In the genomic region with DNA sequence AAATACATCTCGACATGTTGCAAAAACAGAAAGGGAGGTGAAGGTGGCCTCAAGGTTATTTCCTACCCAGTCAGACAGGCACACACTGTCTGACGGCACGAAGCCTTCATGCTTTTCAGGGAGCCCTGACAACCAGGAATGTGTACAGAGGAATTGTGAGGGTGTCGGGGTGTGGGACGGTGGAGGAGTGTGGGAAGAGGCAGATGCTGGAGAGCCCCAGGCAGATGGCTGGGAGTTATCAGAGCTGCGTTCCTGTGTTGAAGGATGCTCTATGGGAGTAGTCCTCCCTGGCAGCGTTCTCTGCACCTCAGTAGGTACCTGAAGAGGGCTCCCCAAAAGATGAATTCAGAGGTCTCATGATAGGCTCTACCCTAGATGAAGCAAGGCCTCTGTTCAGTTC, we compare ENCODE assay signal across 13 mouse cellular contexts. TPM values are rescaled to one million over a fixed set of nuclear protein-coding genes. Genes with fewer than 3 reads are reported as not detected.
DNase-seq lines count a peak whose midpoint lies in the region; ATAC-seq lines count a peak whose summit lies in the region.
"Had no signal": no experiment of that assay in that cellular context is flagged by ENCODE, and none has a peak within 500 bp of the region (broad histone marks: within the 10 kb centered on the region; RNA-seq: fewer than 3 reads in every experiment).

No protein-coding gene starts in this region.

- H3K9me3 ChIP-seq in intestine, embryonic 15.5 days, result no peaks in the 10 kb centered on the region
- H3K9me3 ChIP-seq: kidney, embryonic 15.5 days had no signal

- H3K27me3 ChIP-seq in intestine, embryonic 15.5 days (replicated peaks), result no peaks in the 10 kb centered on the region
- H3K27me3 ChIP-seq: kidney, embryonic 15.5 days had no signal

- H3K27ac ChIP-seq in intestine, embryonic 15.5 days, result no peak overlapping the region

- H3K4me2 ChIP-seq in intestine, embryonic 15.5 days (replicated peaks), result no peak overlapping the region
- H3K4me2 ChIP-seq: kidney, embryonic 15.5 days had no signal

- peaks cover 14% of the 10 kb centered on the region for H3K4me1 ChIP-seq in intestine, embryonic 15.5 days (replicated peaks)

- peak; percentile 85 for ATAC-seq in frontal cortex, adult (ENCODE audit: low TSS enrichment)
- ATAC-seq in intestine, embryonic 15.5 days, result no peak
- ATAC-seq: forebrain, postnatal 0 days had no signal

- DNase-seq in frontal cortex, postnatal 14 days (ENCODE audit: low spot score in 2 of 2), result no peak
- peak; percentile 45 to 74 for DNase-seq in left cerebral cortex, adult 8-10 months (ENCODE audit: low spot score in 2 of 2)
- DNase-seq in left cerebral cortex, postnatal 4 days, result no peak
- DNase-seq in brain, adult 2 months (ENCODE audit: low read depth, low spot score), result peak; percentile 76
- peak; percentile 77 to 79 for DNase-seq in layer of hippocampus, adult 8-10 months (ENCODE audit: low spot score in 2 of 2)
- no peak for DNase-seq in lung, postnatal 10 days
- DNase-seq: adrenal gland, adult 8-10 months; forebrain, postnatal 0 days; heart, adult 11 months; thymus, adult 2 months had no signal

- H3K4me3 ChIP-seq in intestine, embryonic 15.5 days (replicated peaks), result no peak overlapping the region
- H3K4me3 ChIP-seq: kidney, embryonic 15.5 days had no signal

- no peaks in the 10 kb centered on the region for H3K36me3 ChIP-seq in intestine, embryonic 15.5 days

- 82% methylated on average over 7 of the region's 7 CpGs for WGBS in intestine, embryonic 15.5 days

- intact Hi-C loops in left cerebral cortex, postnatal 4 days (cut with DNase I), result no loop called here

- H3K9ac ChIP-seq in intestine, embryonic 15.5 days, result no peak overlapping the region
- H3K9ac ChIP-seq: forebrain, postnatal 0 days; kidney, embryonic 15.5 days had no signal

RNA-seq across cellular contexts. Expression of a gene that starts 45.4 kb away (rescaled TPM):
- 10 to 100 TPM; 53.1 to 56.3 (median 54.5) TPM for total RNA-seq in left cerebral cortex, adult 8-10 months (2022)
- total RNA-seq in left cerebral cortex, postnatal 4 days (2021), result 10 to 100 TPM; 52.7 to 58.4 TPM
- 10 to 100 TPM; 63.1 to 76.5 (median 71.2) TPM for total RNA-seq in layer of hippocampus, adult 8-10 months (2022)
- 19.6 and 20.2 TPM in 2 replicates for polyA plus RNA-seq in intestine, embryonic 15.5 days (2015; fragmentation: Nextera tagmentation; extraction: Ambion mirVana)

Comparison
In these comparisons a context has a peak if more than half of its experiments do, and no peak if none do; other contexts are left out.
1. DNase-seq: peak in left cerebral cortex, adult 8-10 months (2 of 2), brain, adult 2 months (single experiment) and layer of hippocampus, adult 8-10 months (2 of 2); none in frontal cortex, postnatal 14 days (0 of 2), left cerebral cortex, postnatal 4 days (single experiment) and lung, postnatal 10 days (single experiment).